Mouse (Mus musculus) liver, postnatal 0 days (tissue): ENCODE data around the gene Ptdss2. TPM values are rescaled to one million over a fixed set of nuclear protein-coding genes. Genes with fewer than 3 reads are reported as not detected.

Experiments
- ATAC-seq: fragments of 200-750 bp; cut with Nextera tagmentation; 2 replicates; pipeline ENCODE4 v1.8.0; 2017; ENCODE audit warnings: mild to moderate bottlenecking, moderate library complexity
- DNase-seq: peaks from one replicate; pipeline ENCODE4 v3.0.0-alpha.2; 2016
- H3K27ac ChIP-seq: fragments of 300-500 bp; sonication (generic); 2 replicates; pipeline ENCODE4 v1.5.1; 2014; ENCODE audit warnings: antibody characterized with exemption, moderate library complexity, mild to moderate bottlenecking, low read depth
- H3K27me3 ChIP-seq: fragments of 300-500 bp; sonication (generic); 2 replicates; pipeline ENCODE4 v1.6.1; 2014; ENCODE audit warnings: low read length, control low read depth, mixed read lengths; ENCODE audit not compliant: insufficient read depth
- H3K36me3 ChIP-seq: fragments of 300-500 bp; sonication (generic); replicated peaks from 2 replicates; pipeline ENCODE4 v1.6.1; 2014; ENCODE audit warnings: mild to moderate bottlenecking, control low read depth, low read length, moderate library complexity, mixed read lengths; ENCODE audit not compliant: insufficient read depth
- H3K4me1 ChIP-seq: fragments of 300-500 bp; sonication (generic); 2 replicates; pipeline ENCODE4 v1.6.1; 2014; ENCODE audit warnings: antibody characterized with exemption, mild to moderate bottlenecking, control low read depth; ENCODE audit not compliant: insufficient read depth
- H3K4me2 ChIP-seq: fragments of 300-500 bp; sonication (generic); 2 replicates; pipeline ENCODE4 v1.6.1; 2014; ENCODE audit warnings: low read depth, mild to moderate bottlenecking, low read length, moderate library complexity, mixed read lengths
- H3K4me3 ChIP-seq: fragments of 300-500 bp; sonication (generic); 2 replicates; pipeline ENCODE4 v1.5.1; 2014; ENCODE audit warnings: low read depth, low read length
- H3K9ac ChIP-seq: fragments of 300-500 bp; sonication (generic); replicated peaks from 2 replicates; pipeline ENCODE4 v1.6.1; 2014; ENCODE audit warnings: mild to moderate bottlenecking, moderate library complexity
- H3K9me3 ChIP-seq: fragments of 300-500 bp; sonication (generic); 2 replicates; pipeline ENCODE4 v1.6.1; 2016; ENCODE audit warnings: mild to moderate bottlenecking, control low read depth, low read length, mixed read lengths
- CTCF ChIP-seq: sonication (generic); IDR thresholded peaks from 2 replicates; pipeline ENCODE4 v1.5.1; 2016; ENCODE audit warnings: antibody characterized with exemption, low read depth
- EP300 ChIP-seq: IDR thresholded peaks from 2 replicates; pipeline ENCODE4 v1.6.1; 2016; ENCODE audit warnings: antibody characterized with exemption, low read depth, mild to moderate bottlenecking
- WGBS: fragments of 180-500 bp; shearing (Covaris S2); extraction: QIAGEN DNeasy Blood & Tissue Kit; methylation state at CpG from one replicate; pipeline ENCODE4 v1.1.7; 2014; ENCODE audit not compliant: insufficient replicate concordance; 5-methylcytosine and 5-hydroxymethylcytosine counted together
- polyA plus RNA-seq: library from polyadenylated mRNA; unstranded; fragments of >200 nt; fragmentation: Nextera tagmentation; extraction: Ambion mirVana; gene quantifications from 2 replicates; pipeline ENCODE4 v1.2.1, GENCODE M21; 2015

Gene Ptdss2
- polyA plus RNA-seq, 1 experiment from 2014 or later: 71.0 TPM

GRCm38 (mm10) chr7:141195754-141196153 is 73.6 kb downstream of the Ptdss2 start:
- DNase-seq (no peak), ATAC-seq (no peak)
- H3K27me3 ChIP-seq: no peaks in the 10 kb centered on the region
- no peak overlapping the region for H3K27ac ChIP-seq
- H3K4me3 ChIP-seq: no peak overlapping the region
- 83% methylated on average over 2 of the region's 2 CpGs for WGBS
- H3K36me3 ChIP-seq: peaks cover 16% of the 10 kb centered on the region
- no peak overlapping the region for H3K9ac ChIP-seq
- TF ChIP-seq CTCF: no peak
- no peak for TF ChIP-seq EP300
- no peaks in the 10 kb centered on the region for H3K9me3 ChIP-seq
- peaks cover 35% of the 10 kb centered on the region for H3K4me1 ChIP-seq
- H3K4me2 ChIP-seq: no peak overlapping the region

GRCm38 (mm10) chr7:141196619-141197282 is 74.6 kb downstream of the Ptdss2 start:
- Histone ChIP-seq H3K4me1 (peaks cover 35% of the 10 kb centered on the region), H3K27ac (no peak overlapping the region), H3K9me3 (no peaks in the 10 kb centered on the region), H3K4me3 (no peak overlapping the region), H3K36me3 (peaks cover 6% of the 10 kb centered on the region), H3K4me2 (peak overlapping the region; percentile 6; the same call in 1 of the 2 replicates), H3K27me3 (no peaks in the 10 kb centered on the region), H3K9ac (no peak overlapping the region)
- ATAC-seq (no peak), DNase-seq (no peak)
- TF ChIP-seq EP300 (no peak), CTCF (no peak)
- WGBS: 81% methylated on average over 8 of the region's 8 CpGs

- no peaks in the 10 kb centered on the region for H3K36me3 ChIP-seq
- no peak for TF ChIP-seq CTCF
- TF ChIP-seq EP300: no peak
- ATAC-seq (no peak), DNase-seq (no peak)
- no peak overlapping the region for H3K4me3 ChIP-seq
- H3K27me3 ChIP-seq: no peaks in the 10 kb centered on the region
- H3K4me2 ChIP-seq: no peak overlapping the region
- H3K9ac ChIP-seq: no peak overlapping the region
- H3K9me3 ChIP-seq: no peaks in the 10 kb centered on the region
- 89% methylated on average over 4 of the region's 4 CpGs for WGBS
- peaks cover 24% of the 10 kb centered on the region for H3K4me1 ChIP-seq
- H3K27ac ChIP-seq: no peak overlapping the region
Observed at GRCm38 (mm10) chr7:141198121-141198520, 75.9 kb downstream of the Ptdss2 start.

- no peak overlapping the region for H3K9ac ChIP-seq
- WGBS: 53% methylated on average over 3 of the region's 3 CpGs
- no peaks in the 10 kb centered on the region for H3K36me3 ChIP-seq
- H3K27ac ChIP-seq: no peak overlapping the region
- TF ChIP-seq EP300: no peak
- no peak for TF ChIP-seq CTCF
- DNase-seq (no peak), ATAC-seq (no peak)
- peaks cover 14% of the 10 kb centered on the region for H3K4me1 ChIP-seq
- no peaks in the 10 kb centered on the region for H3K27me3 ChIP-seq
- no peak overlapping the region for H3K4me3 ChIP-seq
- H3K4me2 ChIP-seq: no peak overlapping the region
- H3K9me3 ChIP-seq: no peaks in the 10 kb centered on the region
Observed at GRCm38 (mm10) chr7:141204546-141204945, 82.4 kb downstream of the Ptdss2 start.

GRCm38 (mm10) chr7:141205504-141205903 is 83.3 kb downstream of the Ptdss2 start:
- ATAC-seq (no peak), DNase-seq (no peak)
- no peak overlapping the region for H3K4me3 ChIP-seq
- 91% methylated on average over 5 of the region's 5 CpGs for WGBS
- peaks cover 23% of the 10 kb centered on the region for H3K4me1 ChIP-seq
- H3K36me3 ChIP-seq: no peaks in the 10 kb centered on the region
- H3K27ac ChIP-seq: no peak overlapping the region
- H3K4me2 ChIP-seq: no peak overlapping the region
- no peaks in the 10 kb centered on the region for H3K9me3 ChIP-seq
- TF ChIP-seq EP300: no peak
- no peak for TF ChIP-seq CTCF
- no peak overlapping the region for H3K9ac ChIP-seq
- no peaks in the 10 kb centered on the region for H3K27me3 ChIP-seq

- TF ChIP-seq CTCF (no peak), EP300 (no peak)
- Histone ChIP-seq H3K27me3 (no peaks in the 10 kb centered on the region), H3K9ac (no peak overlapping the region; the same call in 1 of the 2 replicates), H3K4me2 (no peak overlapping the region), H3K36me3 (no peaks in the 10 kb centered on the region), H3K27ac (no peak overlapping the region), H3K9me3 (no peaks in the 10 kb centered on the region), H3K4me1 (peaks cover 24% of the 10 kb centered on the region), H3K4me3 (no peak overlapping the region)
- DNase-seq (no peak), ATAC-seq (no peak)
- WGBS: 86% methylated on average over 18 of the region's 18 CpGs
Observed at GRCm38 (mm10) chr7:141206182-141206937, 84.2 kb downstream of the Ptdss2 start.

Other genes with a start within 250 kb of the Ptdss2 start
- 106 and 112 TPM in 2 replicates for gene Psmd13, start 240.4 kb upstream of the Ptdss2 start, polyA plus RNA-seq
- gene Sirt3, start 240.1 kb upstream of the Ptdss2 start, polyA plus RNA-seq: 66.2 and 66.9 TPM in 2 replicates
- 1.2 and 12.7 TPM in 2 replicates for gene Cox8b, start 221.9 kb upstream of the Ptdss2 start, polyA plus RNA-seq
- 16.7 and 18.8 TPM in 2 replicates for gene Nlrp6, start 201.5 kb upstream of the Ptdss2 start, polyA plus RNA-seq
- gene Pgghg, start 181.0 kb upstream of the Ptdss2 start, polyA plus RNA-seq: 5.5 and 6.3 TPM in 2 replicates
- 0.41 and 0.48 TPM in 2 replicates for gene Ifitm5, start 172.1 kb upstream of the Ptdss2 start, polyA plus RNA-seq
- gene Gm45717, start 166.4 kb upstream of the Ptdss2 start, polyA plus RNA-seq: 0.59 TPM in 1 of 2 replicates, not detected in the other
- 798 and 816 TPM in 2 replicates for gene Ifitm2, start 166.4 kb upstream of the Ptdss2 start, polyA plus RNA-seq
- 33.4 and 38.6 TPM in 2 replicates for gene Ifitm1, start 155.2 kb upstream of the Ptdss2 start, polyA plus RNA-seq
- 295 and 298 TPM in 2 replicates for gene Ifitm3, start 111.6 kb upstream of the Ptdss2 start, polyA plus RNA-seq
- 53.6 and 54.4 TPM in 2 replicates for gene Ifitm6, start 104.5 kb upstream of the Ptdss2 start, polyA plus RNA-seq
- not detected in 2 replicates for gene Gm17387, start 93.3 kb upstream of the Ptdss2 start, polyA plus RNA-seq
- gene B4galnt4, start 61.3 kb upstream of the Ptdss2 start, polyA plus RNA-seq: 0.15 and 0.34 TPM in 2 replicates
- gene Pkp3, start 44.2 kb upstream of the Ptdss2 start, polyA plus RNA-seq: 1.4 and 1.5 TPM in 2 replicates
- 18.0 and 20.1 TPM in 2 replicates for gene Sigirr, start 21.8 kb upstream of the Ptdss2 start, polyA plus RNA-seq
- gene Ano9, start 4.6 kb upstream of the Ptdss2 start, polyA plus RNA-seq: 1.4 and 1.8 TPM in 2 replicates
- 55.2 and 55.7 TPM in 2 replicates for gene Rnh1, start 50.5 kb downstream of the Ptdss2 start, polyA plus RNA-seq
- gene Hras, start 71.6 kb downstream of the Ptdss2 start, polyA plus RNA-seq: 44.0 and 46.2 TPM in 2 replicates
- gene Lrrc56, start 71.8 kb downstream of the Ptdss2 start, polyA plus RNA-seq: 2.0 and 2.2 TPM in 2 replicates
- 0.49 TPM in 2 replicates for gene Lmntd2, start 91.7 kb downstream of the Ptdss2 start, polyA plus RNA-seq
- 24.9 and 27.3 TPM in 2 replicates for gene Rassf7, start 93.5 kb downstream of the Ptdss2 start, polyA plus RNA-seq
- 10.8 and 14.3 TPM in 2 replicates for gene Phrf1, start 106.4 kb downstream of the Ptdss2 start, polyA plus RNA-seq
- gene Irf7, start 144.1 kb downstream of the Ptdss2 start, polyA plus RNA-seq: 22.9 and 25.4 TPM in 2 replicates
- gene Cdhr5, start 154.4 kb downstream of the Ptdss2 start, polyA plus RNA-seq: 1.1 and 1.3 TPM in 2 replicates
- not detected in 2 replicates for gene Sct, start 156.8 kb downstream of the Ptdss2 start, polyA plus RNA-seq
- gene Drd4, start 169.6 kb downstream of the Ptdss2 start, polyA plus RNA-seq: not detected in 2 replicates
- 10.7 and 11.9 TPM in 2 replicates for gene Deaf1, start 205.3 kb downstream of the Ptdss2 start, polyA plus RNA-seq
- gene Tmem80, start 205.4 kb downstream of the Ptdss2 start, polyA plus RNA-seq: 9.2 and 11.9 TPM in 2 replicates
- gene Eps8l2, start 216.5 kb downstream of the Ptdss2 start, polyA plus RNA-seq: 22.2 and 25.4 TPM in 2 replicates